In genomic region chr16:32113541-32114218, GRCm38 (mm10) we compare ENCODE assay signal across 9 mouse cellular contexts. TPM values are rescaled to one million over a fixed set of nuclear protein-coding genes. Genes with fewer than 3 reads are reported as not detected.
DNase-seq lines count a peak whose midpoint lies in the region.
"Had no signal": no experiment of that assay in that cellular context is flagged by ENCODE, and none has a peak within 500 bp of the region (broad histone marks: within the 10 kb centered on the region; RNA-seq: fewer than 3 reads in every experiment).

No protein-coding gene starts in this region.

- H3K9me3 ChIP-seq in limb, embryonic 10.5 days (replicated peaks) = no peaks in the 10 kb centered on the region

- peaks cover 20% of the 10 kb centered on the region for H3K36me3 ChIP-seq in limb, embryonic 10.5 days

- no peaks in the 10 kb centered on the region for H3K27me3 ChIP-seq in limb, embryonic 10.5 days (ENCODE audit: low read depth, poor library complexity, severe bottlenecking)

- no peak overlapping the region for H3K4me3 ChIP-seq in limb, embryonic 10.5 days

- 70% methylated on average over 23 of the region's 23 CpGs for WGBS in limb, embryonic 10.5 days

- no peaks in the 10 kb centered on the region for H3K4me1 ChIP-seq in limb, embryonic 10.5 days

- H3K27ac ChIP-seq in limb, embryonic 10.5 days = no peak overlapping the region

- peak; percentile 14 for DNase-seq in cerebellum, adult 9-10 months
- no peak for DNase-seq in cerebellum, adult 9-11 months
- DNase-seq in adrenal gland, adult 8-10 months = peak; percentile 34
- peak; percentile 67 to 76 for DNase-seq in heart, adult 9 months (ENCODE audit: low spot score in 2 of 2)
- peak; percentile 60 to 73 for DNase-seq in kidney, postnatal 25 days
- DNase-seq in lung, adult 18-20 months = peak; percentile 83 to 85
- DNase-seq in skeletal muscle tissue, adult 2 months (ENCODE audit: low read depth, low spot score) = peak; percentile 59
- no peak for DNase-seq in limb, embryonic 10.5 days (ENCODE audit: low spot score)

RNA-seq across cellular contexts. Expression of gene Cep19, which starts 14.1 kb away (rescaled TPM):
- 10 to 100 TPM; 10.3 to 19.0 (median 14.6) TPM for total RNA-seq in adrenal gland, adult 8-10 months (2022)
- 36.6 and 39.5 TPM in 2 replicates for polyA plus RNA-seq in limb, embryonic 10.5 days (2016; fragmentation: Nextera tagmentation; extraction: Ambion mirVana)

RNA-seq across cellular contexts. Expression of gene Pigx, which starts 14.1 kb away (rescaled TPM):
- 10 to 100 TPM; 25.3 to 39.8 (median 33.4) TPM for total RNA-seq in adrenal gland, adult 8-10 months (2022)
- 147 and 150 TPM in 2 replicates for polyA plus RNA-seq in limb, embryonic 10.5 days (2016; fragmentation: Nextera tagmentation; extraction: Ambion mirVana)

RNA-seq across cellular contexts. Expression of gene Pak2, which starts 34.5 kb away (rescaled TPM):
- 10 to 100 TPM; 54.5 to 62.5 (median 60.6) TPM for total RNA-seq in adrenal gland, adult 8-10 months (2022)
- 35.8 and 38.1 TPM in 2 replicates for polyA plus RNA-seq in limb, embryonic 10.5 days (2016; fragmentation: Nextera tagmentation; extraction: Ambion mirVana)

RNA-seq across cellular contexts. Expression of gene Nrros, which starts 51.7 kb away (rescaled TPM):
- total RNA-seq in adrenal gland, adult 8-10 months (2022) = 1 to 10 TPM; 5.5 to 9.9 (median 8.4) TPM
- polyA plus RNA-seq in limb, embryonic 10.5 days (2016; fragmentation: Nextera tagmentation; extraction: Ambion mirVana) = 7.5 and 9.7 TPM in 2 replicates
- polyA plus RNA-seq: C2C12 had no signal

Comparison
In these comparisons a context has a peak if more than half of its experiments do, and no peak if none do; other contexts are left out.
1. DNase-seq: peak in cerebellum, adult 9-10 months (single experiment), adrenal gland, adult 8-10 months (single experiment), heart, adult 9 months (2 of 2), kidney, postnatal 25 days (2 of 2), lung, adult 18-20 months (2 of 2) and skeletal muscle tissue, adult 2 months (single experiment); none in cerebellum, adult 9-11 months (single experiment) and limb, embryonic 10.5 days (single experiment).